Mouse (Mus musculus): ENCODE data around the gene Atp6v1f. TPM values are rescaled to one million over a fixed set of nuclear protein-coding genes. Genes with fewer than 3 reads are reported as not detected.

Gene Atp6v1f
- total RNA-seq, 1 experiment, result 182 TPM

- Histone ChIP-seq H3K27ac (ENCODE audit: insufficient read depth, low read depth, low read length, poor library complexity, severe bottlenecking) (no peak within 1 kb of the TSS), H3K4me1 (ENCODE audit: control insufficient read depth in 2 of 2, insufficient read depth in 2 of 2, low read length in 2 of 2, poor library complexity in 1 of 2) (peaks cover 2 to 6% of the 10 kb centered on the region in 2 experiments; a peak in 2 of 4 replicates)
- in situ Hi-C loops (cut with MboI; ENCODE audit: low sequenced_read_pairs in 2 of 2, unreplicated experiment in 2 of 2), result no loop called here
Observed at GRCm38 (mm10) chr6:29507447-29508309, 40.2 kb downstream of the Atp6v1f start, which contains the start of gene Kcp. TSS of gene Kcp (minus strand) at chr6:29507952.

GRCm38 (mm10) chr6:29509086-29509485 is 41.6 kb downstream of the Atp6v1f start:
- DNase-seq (ENCODE audit: low read depth, low spot score), result no peak
- TF ChIP-seq HCFC1 (IDR thresholded peaks at IDR 0.05; ENCODE audit: borderline replicate concordance, insufficient read depth, low read length), result no peak
- no peak for TF ChIP-seq ZNF384 (IDR thresholded peaks at IDR 0.05; ENCODE audit: low read depth, low read length)
- no peak for TF ChIP-seq MAFK (IDR thresholded peaks at IDR 0.05; ENCODE audit: insufficient read depth, low read depth, low read length)
- Histone ChIP-seq H3K4me1 (ENCODE audit: control insufficient read depth in 2 of 2, insufficient read depth in 2 of 2, low read length in 2 of 2, poor library complexity in 1 of 2) (peaks cover 4 to 12% of the 10 kb centered on the region in 2 experiments; a peak in 3 of 4 replicates), H3K27ac (ENCODE audit: insufficient read depth, low read depth, low read length, poor library complexity, severe bottlenecking) (no peak overlapping the region), H3K9me3 (ENCODE audit: control insufficient read depth, insufficient read depth, low read depth, low read length) (no peaks in the 10 kb centered on the region), H3K4me3 (ENCODE audit: insufficient read depth in 1 of 2, low read depth in 1 of 2, low read length in 2 of 2, poor library complexity in 1 of 2, severe bottlenecking in 1 of 2) (no peak overlapping the region), H3K36me3 (ENCODE audit: control insufficient read depth, insufficient read depth, low read length, poor library complexity, severe bottlenecking) (no peaks in the 10 kb centered on the region), H3K9ac (ENCODE audit: insufficient read depth, low read depth, low read length, poor library complexity, severe bottlenecking) (no peak overlapping the region)
- in situ Hi-C loops (cut with MboI; ENCODE audit: low sequenced_read_pairs in 2 of 2, unreplicated experiment in 2 of 2), result no loop called here

More at GRCm38 (mm10) chr6:29507447-29508309, 40.2 kb downstream of the Atp6v1f start, which contains the start of gene Kcp:
- Histone ChIP-seq H3K4me3 (ENCODE audit: insufficient read depth in 1 of 2, low read depth in 1 of 2, low read length in 2 of 2, poor library complexity in 1 of 2, severe bottlenecking in 1 of 2) (peak within 1 kb of the TSS; percentile 62 to 79), H3K9me3 (ENCODE audit: control insufficient read depth, insufficient read depth, low read depth, low read length) (no peaks in the 10 kb centered on the region), H3K36me3 (ENCODE audit: control insufficient read depth, insufficient read depth, low read length, poor library complexity, severe bottlenecking) (no peaks in the 10 kb centered on the region), H3K9ac (ENCODE audit: insufficient read depth, low read depth, low read length, poor library complexity, severe bottlenecking) (peak within 1 kb of the TSS; percentile 57)
- TF ChIP-seq MAFK (IDR thresholded peaks at IDR 0.05; ENCODE audit: insufficient read depth, low read depth, low read length) (no peak), ZNF384 (IDR thresholded peaks at IDR 0.05; ENCODE audit: low read depth, low read length) (no peak), HCFC1 (IDR thresholded peaks at IDR 0.05; ENCODE audit: borderline replicate concordance, insufficient read depth, low read length) (no peak), ZC3H11A (IDR thresholded peaks at IDR 0.05; ENCODE audit: borderline replicate concordance, low read depth, low read length) (no peak), CHD2 (IDR thresholded peaks at IDR 0.05; ENCODE audit: low read depth, low read length) (no peak)
- no peak for DNase-seq (ENCODE audit: low read depth, low spot score)

DNA sequence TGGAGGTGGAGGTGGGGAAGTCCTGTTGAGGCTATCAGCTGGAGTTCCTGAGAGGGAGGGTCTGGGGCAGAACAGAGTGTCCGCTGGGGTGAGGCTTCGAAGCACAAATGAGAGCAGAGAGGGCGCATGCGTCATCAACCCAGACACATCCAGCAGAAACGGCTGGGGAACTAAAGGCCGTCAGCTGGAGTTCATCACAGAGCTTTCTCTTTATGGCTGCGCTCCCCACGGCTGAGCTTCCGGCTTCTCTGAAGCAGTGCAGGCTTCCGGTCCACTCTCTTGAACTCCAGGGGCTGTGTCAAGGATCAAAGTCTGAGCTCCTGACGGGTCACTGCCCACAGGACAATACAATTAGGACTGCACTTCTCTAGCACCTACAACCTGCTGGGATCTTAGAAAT is 45.8 kb downstream of the Atp6v1f start:
- Histone ChIP-seq H3K4me3 (ENCODE audit: insufficient read depth in 1 of 2, low read depth in 1 of 2, low read length in 2 of 2, poor library complexity in 1 of 2, severe bottlenecking in 1 of 2) (0 out of 4 replicates have a peak overlapping the region, but pooled peaks of 1 of the 2 experiments have one; percentile 13), H3K36me3 (ENCODE audit: control insufficient read depth, insufficient read depth, low read length, poor library complexity, severe bottlenecking) (no peaks in the 10 kb centered on the region), H3K9ac (ENCODE audit: insufficient read depth, low read depth, low read length, poor library complexity, severe bottlenecking) (no peak overlapping the region), H3K4me1 (ENCODE audit: control insufficient read depth in 2 of 2, insufficient read depth in 2 of 2, low read length in 2 of 2, poor library complexity in 1 of 2) (peaks cover 4 to 6% of the 10 kb centered on the region in 2 experiments; a peak in 3 of 4 replicates), H3K27ac (ENCODE audit: insufficient read depth, low read depth, low read length, poor library complexity, severe bottlenecking) (no peak overlapping the region), H3K9me3 (ENCODE audit: control insufficient read depth, insufficient read depth, low read depth, low read length) (no peaks in the 10 kb centered on the region)
- DNase-seq (ENCODE audit: low read depth, low spot score), result no peak
- in situ Hi-C loops (cut with MboI; ENCODE audit: low sequenced_read_pairs in 2 of 2, unreplicated experiment in 2 of 2), result no loop called here
- TF ChIP-seq HCFC1 (IDR thresholded peaks at IDR 0.05; ENCODE audit: borderline replicate concordance, insufficient read depth, low read length) (no peak), CHD2 (IDR thresholded peaks at IDR 0.05; ENCODE audit: low read depth, low read length) (no peak), ZNF384 (IDR thresholded peaks at IDR 0.05; ENCODE audit: low read depth, low read length) (no peak), ZC3H11A (IDR thresholded peaks at IDR 0.05; ENCODE audit: borderline replicate concordance, low read depth, low read length) (no peak), MAFK (IDR thresholded peaks at IDR 0.05; ENCODE audit: insufficient read depth, low read depth, low read length) (no peak)

DNA sequence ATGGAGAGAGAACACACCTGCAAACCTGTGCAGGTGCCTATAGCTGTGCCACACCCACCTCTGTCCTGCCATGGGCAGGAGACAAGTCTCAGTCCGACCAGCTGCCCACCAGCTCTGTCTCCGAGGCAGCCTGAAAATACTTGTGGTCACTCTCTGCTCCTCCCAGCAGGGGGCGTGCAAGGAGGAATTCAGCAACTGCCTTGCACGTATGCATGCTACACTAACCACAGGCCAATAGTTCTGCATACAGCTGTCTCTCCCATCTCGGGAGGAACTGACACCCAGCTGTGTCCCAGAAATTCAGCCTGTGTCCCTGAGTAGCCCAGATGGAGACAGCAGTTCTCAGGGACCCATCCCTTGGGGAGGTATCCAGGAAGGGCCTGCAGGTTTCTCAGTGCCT is 49.6 kb downstream of the Atp6v1f start:
- H3K4me1 ChIP-seq (ENCODE audit: control insufficient read depth in 2 of 2, insufficient read depth in 2 of 2, low read length in 2 of 2, poor library complexity in 1 of 2), result peaks cover 2 to 6% of the 10 kb centered on the region in 2 experiments; a peak in 3 of 4 replicates
- peak; percentile 62 for DNase-seq (ENCODE audit: low read depth, low spot score)
- H3K4me3 ChIP-seq (ENCODE audit: insufficient read depth in 1 of 2, low read depth in 1 of 2, low read length in 2 of 2, poor library complexity in 1 of 2, severe bottlenecking in 1 of 2), result no peak overlapping the region
- H3K9me3 ChIP-seq (ENCODE audit: control insufficient read depth, insufficient read depth, low read depth, low read length), result no peaks in the 10 kb centered on the region
- in situ Hi-C loops (cut with MboI; ENCODE audit: low sequenced_read_pairs in 2 of 2, unreplicated experiment in 2 of 2), result no loop called here
- no peak overlapping the region for H3K9ac ChIP-seq (ENCODE audit: insufficient read depth, low read depth, low read length, poor library complexity, severe bottlenecking)
- no peaks in the 10 kb centered on the region for H3K36me3 ChIP-seq (ENCODE audit: control insufficient read depth, insufficient read depth, low read length, poor library complexity, severe bottlenecking)
- TF ChIP-seq ZC3H11A (IDR thresholded peaks at IDR 0.05; ENCODE audit: borderline replicate concordance, low read depth, low read length) (no peak), CHD2 (IDR thresholded peaks at IDR 0.05; ENCODE audit: low read depth, low read length) (no peak), ZNF384 (IDR thresholded peaks at IDR 0.05; ENCODE audit: low read depth, low read length) (no peak), MAFK (IDR thresholded peaks at IDR 0.05; ENCODE audit: insufficient read depth, low read depth, low read length) (no peak), HCFC1 (IDR thresholded peaks at IDR 0.05; ENCODE audit: borderline replicate concordance, insufficient read depth, low read length) (no peak)
- no peak overlapping the region for H3K27ac ChIP-seq (ENCODE audit: insufficient read depth, low read depth, low read length, poor library complexity, severe bottlenecking)

Other genes with a start within 250 kb of the Atp6v1f start
- 36.9 and 38.9 TPM in 2 replicates for gene Hilpda, start 195.2 kb upstream of the Atp6v1f start, total RNA-seq (2012; rRNA removed)
- gene Fam71f2, start 188.1 kb upstream of the Atp6v1f start, total RNA-seq (2012; rRNA removed), result 0.42 and 0.58 TPM in 2 replicates
- 0.21 and 0.80 TPM in 2 replicates for gene Fam71f1, start 148.6 kb upstream of the Atp6v1f start, total RNA-seq (2012; rRNA removed)
- 321 and 408 TPM in 2 replicates for gene Calu, start 119.6 kb upstream of the Atp6v1f start, total RNA-seq (2012; rRNA removed)
- 0.11 and 0.13 TPM in 2 replicates for gene Opn1sw, start 79.2 kb upstream of the Atp6v1f start, total RNA-seq (2012; rRNA removed)
- gene Ccdc136, start 71.4 kb upstream of the Atp6v1f start, total RNA-seq (2012; rRNA removed), result 10.5 and 18.2 TPM in 2 replicates
- gene Flnc, start 34.5 kb upstream of the Atp6v1f start, total RNA-seq (2012; rRNA removed), result 64.9 and 86.4 TPM in 2 replicates
- 1.0 and 1.4 TPM in 2 replicates for gene Atp6v1fnb, start 3.7 kb downstream of the Atp6v1f start, total RNA-seq (2012; rRNA removed)
- gene Kcp, start 40.2 kb downstream of the Atp6v1f start, total RNA-seq (2012; rRNA removed), result 3.3 and 6.0 TPM in 2 replicates
- gene Irf5, start 58.9 kb downstream of the Atp6v1f start, total RNA-seq (2012; rRNA removed), result 0.90 and 3.7 TPM in 2 replicates
- gene Tnpo3, start 142.2 kb downstream of the Atp6v1f start, total RNA-seq (2012; rRNA removed), result 89.7 and 91.1 TPM in 2 replicates
- gene Tspan33, start 226.5 kb downstream of the Atp6v1f start, total RNA-seq (2012; rRNA removed), result 5.7 and 7.9 TPM in 2 replicates